Mouse (Mus musculus) intestine, postnatal 0 days (tissue): ENCODE results near the gene Cep89. TPM values are rescaled to one million over a fixed set of nuclear protein-coding genes. Genes with fewer than 3 reads are reported as not detected.

ENCODE experiments used
- ATAC-seq: fragments of 200-750 bp; cut with Nextera tagmentation; 2 replicates; pipeline ENCODE4 v1.8.0; 2017; ENCODE audit warnings: mild to moderate bottlenecking, moderate TSS enrichment, moderate library complexity
- H3K27ac ChIP-seq: fragments of 300-500 bp; sonication (generic); 2 replicates; pipeline ENCODE4 v1.5.1; 2014; ENCODE audit warnings: mild to moderate bottlenecking, low read depth, low read length, moderate library complexity
- H3K27me3 ChIP-seq: fragments of 300-500 bp; sonication (generic); replicated peaks from 2 replicates; pipeline ENCODE4 v1.6.1; 2014; ENCODE audit warnings: low read length, mixed read lengths; ENCODE audit not compliant: control insufficient read depth, insufficient read depth
- H3K36me3 ChIP-seq: fragments of 300-500 bp; sonication (generic); 2 replicates; pipeline ENCODE4 v1.6.1; 2014; ENCODE audit warnings: mild to moderate bottlenecking, moderate library complexity; ENCODE audit not compliant: control insufficient read depth, insufficient read depth
- H3K4me1 ChIP-seq: fragments of 300-500 bp; sonication (generic); replicated peaks from 2 replicates; pipeline ENCODE4 v1.6.1; 2014; ENCODE audit warnings: antibody characterized with exemption, low read length, mixed read lengths; ENCODE audit not compliant: control insufficient read depth, insufficient read depth
- H3K4me2 ChIP-seq: fragments of 300-500 bp; sonication (generic); replicated peaks from 2 replicates; pipeline ENCODE4 v1.6.1; 2014; ENCODE audit warnings: low read depth, mild to moderate bottlenecking, moderate library complexity
- H3K4me3 ChIP-seq: fragments of 300-500 bp; sonication (generic); 2 replicates; pipeline ENCODE4 v1.5.1; 2014; ENCODE audit warnings: low read depth, low read length
- H3K9ac ChIP-seq: fragments of 300-500 bp; sonication (generic); 2 replicates; pipeline ENCODE4 v1.6.1; 2014; ENCODE audit warnings: mild to moderate bottlenecking, low read depth, low read length
- H3K9me3 ChIP-seq: fragments of 300-500 bp; sonication (generic); 2 replicates; pipeline ENCODE4 v1.6.1; 2016; ENCODE audit warnings: mixed run types; ENCODE audit not compliant: control insufficient read depth
- CTCF ChIP-seq: sonication (generic); IDR thresholded peaks from 2 replicates; pipeline ENCODE4 v1.5.1; 2016; ENCODE audit warnings: low read depth, mild to moderate bottlenecking, control low read depth, antibody characterized with exemption, moderate library complexity
- WGBS: fragments of 180-500 bp; shearing (Covaris S2); extraction: QIAGEN DNeasy Blood & Tissue Kit; methylation state at CpG from one replicate; pipeline ENCODE4 v1.1.7; 2014; 5-methylcytosine and 5-hydroxymethylcytosine counted together
- polyA plus RNA-seq: library from polyadenylated mRNA; unstranded; fragments of >200 nt; fragmentation: Nextera tagmentation; extraction: Ambion mirVana; gene quantifications from 2 replicates; pipeline ENCODE4 v1.2.1, GENCODE M21; 2015

Cep89 gene
- polyA plus RNA-seq, 1 experiment from 2014 or later = 10.1 TPM

DNA sequence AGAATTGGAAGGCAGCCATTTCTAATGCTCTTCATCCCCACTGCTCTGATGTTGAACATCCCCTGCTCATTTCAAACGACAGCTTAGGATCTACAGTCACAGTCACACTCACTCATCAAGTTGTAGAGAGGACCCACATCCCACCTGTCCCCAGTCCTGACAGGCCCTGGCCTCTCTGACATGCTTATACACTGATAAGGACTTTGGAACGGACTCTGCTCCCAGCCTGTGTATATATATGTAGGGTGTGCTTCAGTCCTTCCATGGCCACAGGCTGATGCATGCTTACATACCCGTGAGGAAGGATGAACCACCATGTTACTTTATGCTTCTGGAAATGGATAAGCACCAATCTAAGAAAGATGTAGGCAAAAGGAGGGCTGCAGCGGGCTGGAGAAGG lies 64.1 kb downstream of the Cep89 start:
- H3K27me3 ChIP-seq = no peaks in the 10 kb centered on the region
- no peaks in the 10 kb centered on the region for H3K9me3 ChIP-seq
- peaks cover 36% of the 10 kb centered on the region for H3K36me3 ChIP-seq
- no peak overlapping the region for H3K4me2 ChIP-seq
- H3K4me3 ChIP-seq = no peak overlapping the region
- no peak for TF ChIP-seq CTCF
- H3K9ac ChIP-seq = no peak overlapping the region
- 61% methylated on average over 4 of the region's 4 CpGs for WGBS
- ATAC-seq = peak; percentile 69
- no peaks in the 10 kb centered on the region; the same call in 1 of the 2 replicates for H3K4me1 ChIP-seq
- H3K27ac ChIP-seq = peak overlapping the region; percentile 15

DNA sequence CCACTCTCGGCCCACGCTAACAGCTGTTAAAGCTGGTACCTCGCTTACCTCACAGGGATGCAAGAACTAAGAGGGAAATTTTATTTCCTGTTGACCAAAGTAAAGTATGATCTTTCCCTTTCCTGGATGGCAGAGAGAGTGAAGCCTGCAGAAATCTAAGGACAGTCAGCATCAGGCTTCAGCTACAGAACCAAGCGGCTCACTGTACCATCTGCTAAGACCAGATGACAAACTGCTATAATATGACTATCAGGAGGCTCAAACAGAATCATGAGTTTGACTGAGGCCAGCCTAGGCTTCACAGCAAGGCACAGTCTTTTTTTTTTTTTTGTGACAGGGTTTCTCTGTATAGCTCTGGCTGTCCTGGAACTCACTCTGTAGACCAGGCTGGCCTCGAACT lies 68.2 kb downstream of the Cep89 start:
- WGBS = 92% methylated on average over 5 of the region's 5 CpGs
- Histone ChIP-seq H3K36me3 (peaks cover 29% of the 10 kb centered on the region), H3K27ac (no peak overlapping the region), H3K4me2 (no peak overlapping the region), H3K9ac (no peak overlapping the region), H3K9me3 (no peaks in the 10 kb centered on the region), H3K27me3 (no peaks in the 10 kb centered on the region), H3K4me1 (no peaks in the 10 kb centered on the region), H3K4me3 (no peak overlapping the region)
- no peak for TF ChIP-seq CTCF
- ATAC-seq = no peak

DNA sequence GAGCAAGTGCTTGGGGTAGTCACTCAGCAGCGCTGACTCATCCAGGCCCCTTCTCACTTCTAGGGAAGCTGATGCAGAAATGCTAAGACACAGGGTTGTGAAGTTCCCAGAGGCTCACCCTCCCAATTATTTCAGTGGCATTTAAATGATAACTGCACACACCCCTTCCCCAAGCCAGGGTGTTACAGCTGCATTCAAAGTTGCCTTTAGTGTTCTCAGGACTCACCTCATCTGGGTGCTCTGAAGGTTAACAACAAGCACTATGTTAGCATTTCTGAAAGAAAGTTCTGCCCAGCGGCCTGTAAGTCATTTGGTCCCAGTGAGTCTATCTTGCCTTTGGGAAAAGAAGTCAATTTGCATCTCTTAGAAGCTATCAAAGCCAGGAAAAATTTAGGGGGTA lies 71.0 kb downstream of the Cep89 start:
- Histone ChIP-seq H3K4me2 (no peak overlapping the region), H3K36me3 (peaks cover 16% of the 10 kb centered on the region), H3K4me3 (no peak overlapping the region), H3K9ac (no peak overlapping the region), H3K27me3 (no peaks in the 10 kb centered on the region), H3K27ac (no peak overlapping the region), H3K9me3 (no peaks in the 10 kb centered on the region), H3K4me1 (no peaks in the 10 kb centered on the region)
- WGBS = 84% methylated on average over 2 of the region's 2 CpGs
- no peak for ATAC-seq
- no peak for TF ChIP-seq CTCF

DNA sequence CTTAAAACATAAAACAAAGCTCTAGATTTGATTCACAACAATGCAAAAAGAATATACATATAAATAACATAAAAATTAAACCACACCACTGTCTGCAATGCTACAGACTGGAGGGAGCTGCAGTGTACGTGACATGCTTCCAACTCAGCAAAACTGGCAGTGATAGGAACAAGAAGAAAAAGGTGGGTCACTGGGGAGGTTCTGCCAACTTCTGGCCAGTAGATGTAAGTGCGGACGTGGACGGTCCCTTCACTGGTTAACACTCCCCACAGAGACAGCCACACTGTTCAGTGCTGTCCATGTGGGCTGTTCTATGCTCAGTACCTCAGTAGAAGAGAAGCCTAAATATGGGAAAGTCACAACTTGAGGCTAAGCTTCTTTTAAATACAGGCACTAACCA lies 74.0 kb downstream of the Cep89 start:
- Histone ChIP-seq H3K9ac (no peak overlapping the region), H3K36me3 (no peaks in the 10 kb centered on the region), H3K27me3 (no peaks in the 10 kb centered on the region), H3K9me3 (no peaks in the 10 kb centered on the region), H3K27ac (no peak overlapping the region), H3K4me2 (no peak overlapping the region), H3K4me3 (no peak overlapping the region), H3K4me1 (no peaks in the 10 kb centered on the region)
- peak; percentile 48 for ATAC-seq
- WGBS = 39% methylated on average over 4 of the region's 4 CpGs
- TF ChIP-seq CTCF = peak; percentile 63

DNA sequence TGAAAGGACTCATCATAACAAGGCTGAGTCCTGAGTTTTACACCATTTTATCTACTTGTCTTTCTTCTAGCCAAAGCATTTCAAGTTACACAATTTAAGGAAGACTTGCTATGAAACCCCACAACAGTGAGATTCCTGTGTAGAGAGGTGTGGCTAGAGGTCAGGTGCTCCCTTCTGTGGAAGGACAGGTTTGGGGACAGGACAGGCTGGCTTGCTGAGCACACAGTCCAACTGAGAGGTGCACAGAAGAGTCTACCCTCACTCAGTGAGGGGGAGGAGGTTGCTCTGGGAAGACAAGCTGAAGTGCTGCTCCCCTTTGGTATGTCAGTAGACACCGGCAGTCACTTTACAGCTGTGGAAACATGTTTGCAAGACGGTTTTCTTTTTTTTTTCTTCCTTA lies 79.6 kb downstream of the Cep89 start:
- Histone ChIP-seq H3K4me2 (no peak overlapping the region), H3K9me3 (no peaks in the 10 kb centered on the region), H3K4me1 (no peaks in the 10 kb centered on the region), H3K27ac (no peak overlapping the region), H3K27me3 (no peaks in the 10 kb centered on the region), H3K4me3 (no peak overlapping the region), H3K36me3 (no peaks in the 10 kb centered on the region), H3K9ac (no peak overlapping the region)
- no peak for TF ChIP-seq CTCF
- no peak for ATAC-seq
- WGBS = 51% methylated on average over 2 of the region's 2 CpGs

DNA sequence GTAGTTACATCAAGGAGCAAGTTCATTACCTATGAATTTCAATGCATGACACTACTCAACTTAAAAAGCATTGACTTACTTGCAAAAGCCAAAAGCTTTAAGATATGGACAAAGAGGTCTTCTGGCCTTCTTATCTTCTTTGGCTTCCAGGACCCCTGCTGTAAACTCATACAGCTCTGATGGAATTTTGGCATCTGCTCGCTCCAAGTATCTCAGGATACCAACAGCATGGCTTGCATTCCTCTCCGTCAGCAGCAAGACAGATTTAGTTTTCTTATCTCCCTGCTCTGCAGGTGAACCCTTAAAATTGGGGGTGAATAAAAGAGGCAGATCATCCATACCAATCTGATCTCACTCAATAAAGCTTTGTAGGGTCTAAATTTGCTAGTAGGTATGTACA lies 88.3 kb downstream of the Cep89 start:
- Histone ChIP-seq H3K27ac (no peak overlapping the region), H3K4me3 (no peak overlapping the region), H3K9ac (no peak overlapping the region), H3K4me2 (no peak overlapping the region), H3K4me1 (no peaks in the 10 kb centered on the region), H3K9me3 (no peaks in the 10 kb centered on the region), H3K27me3 (no peaks in the 10 kb centered on the region), H3K36me3 (no peaks in the 10 kb centered on the region)
- ATAC-seq = no peak
- 74% methylated on average over 2 of the region's 2 CpGs for WGBS
- TF ChIP-seq CTCF = no peak

DNA sequence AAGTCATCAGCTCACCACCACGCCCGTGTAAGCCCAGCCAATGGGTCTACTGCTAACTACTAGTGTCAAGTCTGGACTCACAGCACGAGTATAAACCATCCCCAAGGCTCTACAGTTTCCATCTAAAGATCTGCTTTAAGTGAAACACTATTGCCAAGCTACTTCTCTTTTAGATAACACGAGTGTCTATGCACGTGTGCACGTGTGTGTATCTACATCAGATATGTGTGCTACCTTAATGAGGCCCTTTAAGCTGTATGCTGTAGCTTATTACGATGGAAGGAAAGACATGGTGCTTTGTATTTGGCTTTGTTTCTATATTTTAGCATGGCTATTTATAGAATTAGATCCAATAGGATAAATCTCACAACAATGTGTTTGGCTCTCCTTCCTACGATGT lies 89.7 kb downstream of the Cep89 start:
- no peaks in the 10 kb centered on the region for H3K9me3 ChIP-seq
- H3K27me3 ChIP-seq = no peaks in the 10 kb centered on the region
- H3K27ac ChIP-seq = no peak overlapping the region
- no peak for ATAC-seq
- no peaks in the 10 kb centered on the region for H3K4me1 ChIP-seq
- no peak overlapping the region for H3K4me3 ChIP-seq
- no peak overlapping the region for H3K4me2 ChIP-seq
- no peaks in the 10 kb centered on the region for H3K36me3 ChIP-seq
- no peak overlapping the region for H3K9ac ChIP-seq
- no peak for TF ChIP-seq CTCF
- 74% methylated on average over 8 of the region's 8 CpGs for WGBS

Other genes starting within 250 kb of the Cep89 start
- gene Slc7a10, start 210.7 kb upstream of the Cep89 start, polyA plus RNA-seq = 0.34 and 0.42 TPM in 2 replicates
- gene Lrp3, start 181.5 kb upstream of the Cep89 start, polyA plus RNA-seq = 1.6 and 2.1 TPM in 2 replicates
- 8.6 and 9.1 TPM in 2 replicates for gene Gpatch1, start 78.6 kb upstream of the Cep89 start, polyA plus RNA-seq
- gene Rhpn2, start 62.9 kb upstream of the Cep89 start, polyA plus RNA-seq = 63.3 and 75.0 TPM in 2 replicates
- gene Faap24, start 199 bp upstream of the Cep89 start, polyA plus RNA-seq = 9.3 and 10.3 TPM in 2 replicates
- 225 and 259 TPM in 2 replicates for gene Slc7a9, start 51.8 kb downstream of the Cep89 start, polyA plus RNA-seq
- gene Tdrd12, start 140.7 kb downstream of the Cep89 start, polyA plus RNA-seq = 1.5 and 2.0 TPM in 2 replicates
- gene Nudt19, start 159.3 kb downstream of the Cep89 start, polyA plus RNA-seq = 81.1 and 87.4 TPM in 2 replicates
- 0.03 TPM in 2 replicates for gene Rgs9bp, start 188.5 kb downstream of the Cep89 start, polyA plus RNA-seq
- 10.0 and 11.1 TPM in 2 replicates for gene Ankrd27, start 189.2 kb downstream of the Cep89 start, polyA plus RNA-seq